Mouse (Mus musculus) gastrocnemius, postnatal 36 days (tissue): ENCODE data around the gene Gm20883. TPM values are rescaled to one million over a fixed set of nuclear protein-coding genes. Genes with fewer than 3 reads are reported as not detected.
"Not testable (repeated sequence)": the region's sequence is repeated elsewhere in the genome, so short reads cannot be mapped to it uniquely, and the experiment has no call there.

Experiments
- DNase-seq, 2 experiments: peaks; one replicate each; pipeline ENCODE4 v3.0.0; 2022
- intact Hi-C: fragments of 180-260 bp; cut with DNase I; formaldehyde crosslinking; loops from one replicate; pipeline ENCODE4 v1.15.1; 2025
- long read RNA-seq, 2 experiments: library from polyadenylated mRNA; stranded (forward); transcript quantifications; one replicate each; pipeline ENCODE4 v2.0.0; 2021
- total RNA-seq, 2 experiments: library from RNA; stranded (reverse); gene quantifications; 2 replicates each; pipeline ENCODE4 v1.2.3; 2021

The Gm20883 gene
- not detected for total RNA-seq
- long read RNA-seq, experiment 1: 0 reads
- long read RNA-seq, experiment 2: 0 reads

DNA sequence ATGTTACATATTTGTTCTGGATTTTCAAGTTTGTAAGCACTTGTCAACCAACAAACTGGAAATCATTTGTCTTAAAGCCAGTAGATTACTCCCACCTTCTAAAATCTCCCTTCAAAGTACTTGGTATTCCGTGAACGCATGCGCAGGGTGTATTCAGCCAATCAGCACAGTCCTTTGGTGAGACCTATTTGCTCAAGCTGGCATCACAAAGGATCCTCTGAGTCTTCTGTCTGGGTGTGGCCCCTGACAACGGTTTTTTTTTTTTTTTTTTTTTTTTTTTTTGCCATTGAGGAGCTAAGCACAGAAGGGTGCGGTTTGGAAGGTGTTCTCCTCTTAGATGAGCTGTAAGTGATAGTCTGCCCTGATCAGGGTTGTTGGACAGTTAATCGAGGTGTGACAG, at the start of gene Gm20883:
TSS of gene Gm20883 (plus strand) at position 301 of the 400 bp plus-strand sequence.
- DNase-seq, intact Hi-C loops: not testable (repeated sequence)
